In the genomic region with DNA sequence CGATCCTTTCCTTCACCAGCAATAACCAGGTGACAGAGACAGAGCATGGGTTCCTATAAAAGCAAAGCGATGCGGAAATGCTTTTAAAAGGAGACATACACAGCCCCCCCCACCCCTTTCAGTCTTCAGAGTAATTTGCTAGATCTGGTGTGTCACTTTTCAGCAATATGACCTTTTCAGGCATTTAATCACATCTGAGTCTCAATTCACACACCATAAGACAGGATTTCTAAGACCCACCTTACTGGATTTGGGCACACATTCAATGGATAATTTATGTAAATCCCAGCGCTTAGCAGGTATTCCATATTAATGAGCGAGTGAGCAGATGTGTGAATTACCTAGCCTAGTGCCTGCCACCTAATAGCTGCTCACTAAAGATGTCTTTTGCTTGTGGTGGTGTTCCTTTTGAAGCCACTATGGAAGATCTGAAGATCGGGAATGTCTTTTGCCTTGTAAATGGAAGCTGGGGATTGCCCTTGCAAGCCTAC, we compare ENCODE assay signal across 9 mouse cellular contexts.
DNase-seq lines count a peak whose midpoint lies in the region; ATAC-seq and TF ChIP-seq lines count a peak whose summit lies in the region.
"Had no signal": no experiment of that assay in that cellular context is flagged by ENCODE, and none has a peak within 500 bp of the region (broad histone marks: within the 10 kb centered on the region; RNA-seq: fewer than 3 reads in every experiment).

No protein-coding gene starts in this region.

- no peaks in the 10 kb centered on the region for H3K9me3 ChIP-seq in heart, embryonic 13.5 days
- no peaks in the 10 kb centered on the region for H3K9me3 ChIP-seq in forebrain, embryonic 16.5 days (ENCODE audit: control insufficient read depth, low read length)
- no peaks in the 10 kb centered on the region for H3K9me3 ChIP-seq in limb, embryonic 14.5 days (ENCODE audit: control insufficient read depth, low read length)

- no peak for TF ChIP-seq CTCF in cortical plate, adult 2 months (IDR thresholded peaks at IDR 0.05; ENCODE audit: extremely low read depth, insufficient read depth, low read length)

- no peak for DNase-seq in heart, postnatal 14 days
- DNase-seq in limb, embryonic 14.5 days (ENCODE audit: low spot score) = no peak
- no peak for DNase-seq in MN1 (ENCODE audit: low spot score)
- no peak for DNase-seq in natural killer cell, adult 2 months (ENCODE audit: low spot score in 2 of 2)
- DNase-seq in left cerebral cortex, postnatal 10 days (ENCODE audit: extremely low spot score in 1 of 2, low spot score in 2 of 2) = no peak
- DNase-seq: lung, postnatal 14 days had no signal

- ATAC-seq in heart, embryonic 13.5 days (ENCODE audit: extremely low read depth, insufficient number of reproducible peaks, low FRiP score, low TSS enrichment) = no peak
- ATAC-seq in forebrain, embryonic 16.5 days = peak; percentile 51
- ATAC-seq in limb, embryonic 14.5 days (ENCODE audit: low FRiP score, low read depth) = no peak

- TF ChIP-seq POLR2A in cortical plate, adult 2 months (IDR thresholded peaks at IDR 0.05; ENCODE audit: extremely low read depth, insufficient read depth, low read length) = no peak
- no peak for TF ChIP-seq POLR2A in limb, embryonic 14.5 days (IDR thresholded peaks at IDR 0.05; ENCODE audit: borderline replicate concordance, extremely low read depth, insufficient read depth, insufficient read length)

- peaks cover 18% of the 10 kb centered on the region for H3K4me1 ChIP-seq in heart, embryonic 13.5 days
- peaks cover 8% of the 10 kb centered on the region for H3K4me1 ChIP-seq in cortical plate, adult 2 months (ENCODE audit: control insufficient read depth, insufficient read depth, low read length)
- peaks cover 20% of the 10 kb centered on the region for H3K4me1 ChIP-seq in forebrain, embryonic 16.5 days (replicated peaks; ENCODE audit: control insufficient read depth, insufficient read depth, low read length)
- H3K4me1 ChIP-seq in limb, embryonic 14.5 days (ENCODE audit: control insufficient read depth, insufficient read depth, low read length) = 0 out of 2 replicates have a peak, but pooled peaks cover 7% of the 10 kb centered on the region

- peak overlapping the region; percentile 65 for H3K9ac ChIP-seq in heart, embryonic 13.5 days
- H3K9ac ChIP-seq in forebrain, embryonic 16.5 days (replicated peaks; ENCODE audit: low read depth, low read length) = peak overlapping the region; percentile 45; the same call in 1 of the 2 replicates
- H3K9ac ChIP-seq in limb, embryonic 14.5 days (ENCODE audit: low read depth, low read length, severe bottlenecking) = no peak overlapping the region

- 29% methylated on average over 6 of the region's 6 CpGs for WGBS in heart, embryonic 13.5 days
- 4% methylated on average over 6 of the region's 6 CpGs for WGBS in forebrain, embryonic 16.5 days
- WGBS in limb, embryonic 14.5 days = 23% methylated on average over 6 of the region's 6 CpGs

- H3K27ac ChIP-seq in heart, embryonic 13.5 days (replicated peaks) = no peak overlapping the region
- peak overlapping the region; percentile 76; the same call in 1 of the 2 replicates for H3K27ac ChIP-seq in cortical plate, adult 2 months (ENCODE audit: insufficient read depth, low read length)
- peak overlapping the region; percentile 75 for H3K27ac ChIP-seq in forebrain, embryonic 16.5 days (ENCODE audit: low read length)
- no peak overlapping the region for H3K27ac ChIP-seq in limb, embryonic 14.5 days (replicated peaks; ENCODE audit: low read depth, low read length)

- H3K27me3 ChIP-seq in heart, embryonic 13.5 days (replicated peaks) = no peaks in the 10 kb centered on the region
- H3K27me3 ChIP-seq in forebrain, embryonic 16.5 days (replicated peaks; ENCODE audit: control insufficient read depth, insufficient read depth, low read length) = no peaks in the 10 kb centered on the region
- no peaks in the 10 kb centered on the region for H3K27me3 ChIP-seq in limb, embryonic 14.5 days (ENCODE audit: control insufficient read depth, insufficient read depth, low read length)

- intact Hi-C loops in heart, postnatal 14 days (cut with DNase I) = no loop called here
- intact Hi-C loops in left cerebral cortex, postnatal 10 days (cut with DNase I) = no loop called here

- peak overlapping the region; percentile 32; the same call in 1 of the 2 replicates for H3K4me3 ChIP-seq in heart, embryonic 13.5 days
- H3K4me3 ChIP-seq in cortical plate, adult 2 months (ENCODE audit: insufficient read depth, low read length) = no peak overlapping the region
- peak overlapping the region; percentile 23 for H3K4me3 ChIP-seq in forebrain, embryonic 16.5 days (replicated peaks; ENCODE audit: low read length)
- 0 out of 2 replicates have a peak overlapping the region, but pooled peaks have one; percentile 4 for H3K4me3 ChIP-seq in limb, embryonic 14.5 days (replicated peaks; ENCODE audit: low read length)

- H3K4me2 ChIP-seq in heart, embryonic 13.5 days = peak overlapping the region; percentile 65
- H3K4me2 ChIP-seq in forebrain, embryonic 16.5 days (ENCODE audit: low read length) = peak overlapping the region; percentile 49
- H3K4me2 ChIP-seq in limb, embryonic 14.5 days (replicated peaks; ENCODE audit: low read depth, low read length, severe bottlenecking) = peak overlapping the region; percentile 32; the same call in 1 of the 2 replicates

- no peaks in the 10 kb centered on the region for H3K36me3 ChIP-seq in heart, embryonic 13.5 days
- H3K36me3 ChIP-seq in forebrain, embryonic 16.5 days (ENCODE audit: control insufficient read depth, insufficient read depth) = no peaks in the 10 kb centered on the region
- H3K36me3 ChIP-seq in limb, embryonic 14.5 days (ENCODE audit: control insufficient read depth, insufficient read depth, low read length) = no peaks in the 10 kb centered on the region

Comparison
In these comparisons a context has a peak if more than half of its experiments do, and no peak if none do; other contexts are left out.
1. H3K27ac ChIP-seq: peak in cortical plate, adult 2 months (single experiment) and forebrain, embryonic 16.5 days (single experiment); none in heart, embryonic 13.5 days (single experiment) and limb, embryonic 14.5 days (single experiment).
2. Peak in every context shown above with its lines, with median percentiles within 50 percentile points of each other: H3K4me2 ChIP-seq.